Comparison of ENCODE assay signal across 8 mouse cellular contexts in genomic region chr19:8929224-8930088, GRCm38 (mm10). TPM values are rescaled to one million over a fixed set of nuclear protein-coding genes. Genes with fewer than 3 reads are reported as not detected.
DNase-seq lines count a peak whose midpoint lies in the region; ATAC-seq and TF ChIP-seq lines count a peak whose summit lies in the region.

TSS of gene Rom1 (minus strand) at chr19:8929356.
TSS of gene Eml3 (plus strand) at chr19:8929552.

- H3K36me3 ChIP-seq in heart, embryonic 16.5 days (ENCODE audit: control insufficient read depth, insufficient read depth), result peaks cover 21% of the 10 kb centered on the region
- H3K36me3 ChIP-seq in lung, postnatal 0 days (ENCODE audit: insufficient read depth, low read length), result peaks cover 17% of the 10 kb centered on the region

- no peaks in the 10 kb centered on the region for H3K27me3 ChIP-seq in heart, embryonic 16.5 days (ENCODE audit: control insufficient read depth, insufficient read depth, low read length)
- H3K27me3 ChIP-seq in lung, postnatal 0 days (replicated peaks; ENCODE audit: insufficient read depth, low read length), result no peaks in the 10 kb centered on the region

- peak within 1 kb of the TSS; percentile 92 for H3K9ac ChIP-seq in heart, embryonic 16.5 days (ENCODE audit: low read length)
- peak within 1 kb of the TSS; percentile 76 for H3K9ac ChIP-seq in lung, postnatal 0 days (replicated peaks; ENCODE audit: low read depth)

- peak within 1 kb of the TSS; percentile 84 for H3K27ac ChIP-seq in heart, embryonic 16.5 days (ENCODE audit: low read length)
- H3K27ac ChIP-seq in lung, postnatal 0 days (ENCODE audit: low read length), result peak within 1 kb of the TSS; percentile 95

- peak; percentile 83 for DNase-seq in ES-CJ7 (ENCODE audit: low read depth, low spot score)
- peak; percentile 71 for DNase-seq in c-Kit-negative CD71-positive TER-119-positive erythroid progenitor cells, embryonic 14.5 days (ENCODE audit: low read depth, low spot score)
- DNase-seq in fibroblast of lung, adult 2 months (ENCODE audit: low read depth), result peak; percentile 56
- DNase-seq in kidney, postnatal 25 days, result peak; percentile 94 to 95
- DNase-seq in lung, postnatal 0 days (ENCODE audit: low spot score), result peak; percentile 94
- DNase-seq in ovary, adult 18-20 months (ENCODE audit: low spot score), result peak; percentile 80
- DNase-seq in thymus, postnatal 25 days, result peak; percentile 90

- 0% methylated on average over 70 of the region's 74 CpGs for WGBS in heart, embryonic 16.5 days
- WGBS in lung, postnatal 0 days, result 3% methylated on average over 41 of the region's 74 CpGs

- no peak for TF ChIP-seq EP300 in lung, postnatal 0 days (IDR thresholded peaks at IDR 0.05)

- H3K4me2 ChIP-seq in heart, embryonic 16.5 days (ENCODE audit: low read depth, low read length), result peak within 1 kb of the TSS; percentile 86
- peak within 1 kb of the TSS; percentile 78 for H3K4me2 ChIP-seq in lung, postnatal 0 days (replicated peaks; ENCODE audit: low read depth, low read length)

- no peaks in the 10 kb centered on the region for H3K9me3 ChIP-seq in heart, embryonic 16.5 days (replicated peaks; ENCODE audit: control insufficient read depth, low read length)
- H3K9me3 ChIP-seq in lung, postnatal 0 days (ENCODE audit: low read length), result no peaks in the 10 kb centered on the region

- peak; percentile 80 for ATAC-seq in heart, embryonic 16.5 days (replicated peaks; ENCODE audit: extremely low read depth, insufficient read depth, low FRiP score)
- peak; percentile 92 for ATAC-seq in lung, postnatal 0 days

- peak; percentile 64 for TF ChIP-seq CTCF in lung, postnatal 0 days (IDR thresholded peaks at IDR 0.05)

- H3K4me3 ChIP-seq in heart, embryonic 16.5 days (ENCODE audit: low read length), result peak within 1 kb of the TSS; percentile 87
- H3K4me3 ChIP-seq in lung, postnatal 0 days (ENCODE audit: low read depth, low read length), result peak within 1 kb of the TSS; percentile 82

- H3K4me1 ChIP-seq in heart, embryonic 16.5 days (ENCODE audit: control insufficient read depth, insufficient read depth, low read length), result peaks cover 16% of the 10 kb centered on the region
- H3K4me1 ChIP-seq in lung, postnatal 0 days (ENCODE audit: insufficient read depth, low read depth, low read length), result peaks cover 7% of the 10 kb centered on the region

RNA-seq across cellular contexts. Expression of gene Rom1, which starts in this region (rescaled TPM):
- polyA plus RNA-seq in heart, embryonic 16.5 days (2015; fragmentation: Nextera tagmentation; extraction: Ambion mirVana), result 2.2 and 2.4 TPM in 2 replicates
- polyA plus RNA-seq in lung, postnatal 0 days (2015; fragmentation: Nextera tagmentation; extraction: Ambion mirVana), result 4.9 and 5.7 TPM in 2 replicates

RNA-seq across cellular contexts. Expression of gene Eml3, which starts in this region (rescaled TPM):
- polyA plus RNA-seq in heart, embryonic 16.5 days (2015; fragmentation: Nextera tagmentation; extraction: Ambion mirVana), result 16.0 and 17.2 TPM in 2 replicates
- polyA plus RNA-seq in lung, postnatal 0 days (2015; fragmentation: Nextera tagmentation; extraction: Ambion mirVana), result 28.6 and 30.5 TPM in 2 replicates

Comparison
In these comparisons a context has a peak if more than half of its experiments do, and no peak if none do; other contexts are left out.
1. Peak in every context shown above with its lines: DNase-seq, ATAC-seq, H3K4me3 ChIP-seq and H3K27ac ChIP-seq.